Mouse (Mus musculus): ENCODE measurements around the gene Usp25.

DNA sequence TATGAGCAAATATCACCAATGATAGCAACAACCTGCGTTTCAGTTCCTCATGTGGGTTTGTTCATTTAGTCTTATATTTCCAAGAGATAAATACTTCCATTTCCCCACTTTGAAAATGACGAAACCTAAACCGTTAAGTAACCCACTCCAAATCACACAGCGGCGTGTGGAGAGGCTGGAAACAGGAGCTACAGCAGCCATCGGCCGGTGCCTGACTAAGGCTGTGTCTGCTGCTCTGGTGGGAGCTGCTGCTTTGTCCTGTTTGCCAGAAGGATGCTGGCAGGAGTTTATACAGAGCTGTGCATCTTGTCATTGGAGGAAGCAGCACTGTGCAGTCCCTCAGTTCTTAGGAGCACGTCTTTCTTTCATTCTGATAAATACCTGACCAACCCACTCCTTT lies 21.2 kb downstream of the Usp25 start:
- TF ChIP-seq CTCF (IDR thresholded peaks at IDR 0.05; ENCODE audit: borderline replicate concordance, extremely low read depth, insufficient read depth, insufficient read length) (no peak), POLR2A (IDR thresholded peaks at IDR 0.05; ENCODE audit: borderline replicate concordance, extremely low read depth, insufficient read depth, insufficient read length, poor library complexity, severe bottlenecking) (no peak)

All from brain, embryonic 14.5 days (tissue).